Mouse (Mus musculus) embryonic facial prominence, embryonic 12.5 days (tissue): ENCODE results near the gene Adssl1. TPM values are rescaled to one million over a fixed set of nuclear protein-coding genes. Genes with fewer than 3 reads are reported as not detected.
A peak's percentile ranks its signal among the peaks of the same experiment; 100 is the strongest.

Source experiments
- ATAC-seq: fragments of 200-750 bp; cut with Nextera tagmentation; 2 replicates; pipeline ENCODE4 v1.8.0; 2017; ENCODE audit not compliant: insufficient number of reproducible peaks, insufficient read depth, low FRiP score, low TSS enrichment
- H3K27ac ChIP-seq: fragments of 300-500 bp; sonication (generic); 2 replicates; pipeline ENCODE4 v1.5.1; 2016; ENCODE audit warnings: mild to moderate bottlenecking
- H3K27me3 ChIP-seq: fragments of 300-500 bp; sonication (generic); 2 replicates; pipeline ENCODE4 v1.6.1; 2016; ENCODE audit warnings: mild to moderate bottlenecking, moderate library complexity
- H3K36me3 ChIP-seq: fragments of 300-500 bp; sonication (generic); 2 replicates; pipeline ENCODE4 v1.6.1; 2016; ENCODE audit warnings: mild to moderate bottlenecking
- H3K4me1 ChIP-seq: fragments of 300-500 bp; sonication (generic); 2 replicates; pipeline ENCODE4 v1.6.1; 2016
- H3K4me2 ChIP-seq: fragments of 300-500 bp; sonication (generic); replicated peaks from 2 replicates; pipeline ENCODE4 v1.6.1; 2016; ENCODE audit warnings: mild to moderate bottlenecking, moderate library complexity
- H3K4me3 ChIP-seq: fragments of 300-500 bp; sonication (generic); 2 replicates; pipeline ENCODE4 v1.5.1; 2016; ENCODE audit warnings: mild to moderate bottlenecking
- H3K9ac ChIP-seq: fragments of 300-500 bp; sonication (generic); 2 replicates; pipeline ENCODE4 v1.6.1; 2016; ENCODE audit warnings: mild to moderate bottlenecking, moderate library complexity
- H3K9me3 ChIP-seq: fragments of 300-500 bp; sonication (generic); 2 replicates; pipeline ENCODE4 v1.6.1; 2016; ENCODE audit warnings: mild to moderate bottlenecking, moderate library complexity
- WGBS: fragments of 180-500 bp; shearing (Covaris S2); methylation state at CpG from one replicate; pipeline ENCODE4 v1.1.7; 2016; 5-methylcytosine and 5-hydroxymethylcytosine counted together
- polyA plus RNA-seq: library from polyadenylated mRNA; unstranded; fragments of >200 nt; fragmentation: Nextera tagmentation; extraction: Ambion mirVana; gene quantifications from 2 replicates; pipeline ENCODE4 v1.2.1, GENCODE M21; 2016

The Adssl1 gene
- polyA plus RNA-seq, 1 experiment from 2014 or later, result 6.6 TPM

- peaks cover 14% of the 10 kb centered on the region for H3K4me1 ChIP-seq
- H3K9me3 ChIP-seq, result no peaks in the 10 kb centered on the region
- H3K4me2 ChIP-seq, result peak overlapping the region; percentile 92
- peak overlapping the region; percentile 77 for H3K9ac ChIP-seq
- no peaks in the 10 kb centered on the region for H3K27me3 ChIP-seq
- WGBS, result under 1% methylated on average over 74 of the region's 75 CpGs
- peaks cover 23% of the 10 kb centered on the region for H3K36me3 ChIP-seq
- ATAC-seq, result peak; percentile 16; the same call in 1 of the 2 replicates
- peak overlapping the region; percentile 69 for H3K4me3 ChIP-seq
- H3K27ac ChIP-seq, result peak overlapping the region; percentile 90
These were observed 25.1 kb downstream of the Adssl1 start for GRCm38 (mm10) chr12:112644855-112645506.

- H3K9me3 ChIP-seq, result no peaks in the 10 kb centered on the region
- peak overlapping the region; percentile 92 for H3K4me2 ChIP-seq
- peak overlapping the region; percentile 69 for H3K4me3 ChIP-seq
- peaks cover 33% of the 10 kb centered on the region for H3K36me3 ChIP-seq
- WGBS, result 62% methylated on average over 6 of the region's 6 CpGs
- no peaks in the 10 kb centered on the region for H3K27me3 ChIP-seq
- ATAC-seq, result no peak
- H3K4me1 ChIP-seq, result peaks cover 14% of the 10 kb centered on the region
- H3K27ac ChIP-seq, result no peak overlapping the region
- H3K9ac ChIP-seq, result peak overlapping the region; percentile 77
These were observed 26.3 kb downstream of the Adssl1 start for GRCm38 (mm10) chr12:112646139-112646538.

GRCm38 (mm10) chr12:112648081-112648480 lies 28.2 kb downstream of the Adssl1 start:
- no peak overlapping the region for H3K4me3 ChIP-seq
- no peaks in the 10 kb centered on the region for H3K9me3 ChIP-seq
- no peak for ATAC-seq
- H3K27me3 ChIP-seq, result no peaks in the 10 kb centered on the region
- no peak overlapping the region for H3K4me2 ChIP-seq
- H3K4me1 ChIP-seq, result peaks cover 14% of the 10 kb centered on the region
- peaks cover 48% of the 10 kb centered on the region for H3K36me3 ChIP-seq
- WGBS, result 92% methylated on average over 5 of the region's 5 CpGs
- no peak overlapping the region for H3K27ac ChIP-seq
- H3K9ac ChIP-seq, result no peak overlapping the region

- Histone ChIP-seq H3K4me2 (no peak overlapping the region), H3K9me3 (no peaks in the 10 kb centered on the region), H3K27ac (no peak overlapping the region), H3K36me3 (peaks cover 85% of the 10 kb centered on the region), H3K9ac (no peak overlapping the region), H3K27me3 (no peaks in the 10 kb centered on the region), H3K4me1 (no peaks in the 10 kb centered on the region; the same call in 1 of the 2 replicates), H3K4me3 (no peak overlapping the region)
- 83% methylated on average over 5 of the region's 5 CpGs for WGBS
- no peak for ATAC-seq
These were observed 32.1 kb downstream of the Adssl1 start for GRCm38 (mm10) chr12:112651778-112652439.

- Histone ChIP-seq H3K36me3 (peaks cover 92% of the 10 kb centered on the region), H3K27me3 (no peaks in the 10 kb centered on the region), H3K27ac (no peak overlapping the region)
These were observed 33.4 kb downstream of the Adssl1 start for GRCm38 (mm10) chr12:112653157-112653824.

GRCm38 (mm10) chr12:112654076-112654475 lies 34.2 kb downstream of the Adssl1 start:
- WGBS, result 86% methylated on average over 5 of the region's 5 CpGs
- no peaks in the 10 kb centered on the region for H3K9me3 ChIP-seq
- no peak overlapping the region for H3K4me2 ChIP-seq
- 0 out of 2 replicates have a peak overlapping the region, but pooled peaks have one; percentile 61 for H3K27ac ChIP-seq
- H3K4me3 ChIP-seq, result no peak overlapping the region
- no peaks in the 10 kb centered on the region for H3K27me3 ChIP-seq
- H3K9ac ChIP-seq, result no peak overlapping the region
- peaks cover 92% of the 10 kb centered on the region for H3K36me3 ChIP-seq
- no peaks in the 10 kb centered on the region for H3K4me1 ChIP-seq
- ATAC-seq, result no peak

More at GRCm38 (mm10) chr12:112653157-112653824, 33.4 kb downstream of the Adssl1 start:
- Histone ChIP-seq H3K9me3 (no peaks in the 10 kb centered on the region), H3K4me3 (no peak overlapping the region), H3K4me2 (no peak overlapping the region), H3K4me1 (no peaks in the 10 kb centered on the region), H3K9ac (no peak overlapping the region)
- no peak for ATAC-seq
- 56% methylated on average over 7 of the region's 7 CpGs for WGBS

GRCm38 (mm10) chr12:112658619-112659018 lies 38.8 kb downstream of the Adssl1 start:
- Histone ChIP-seq H3K36me3 (peaks cover 99% of the 10 kb centered on the region), H3K27ac (no peak overlapping the region)
- ATAC-seq, result no peak

GRCm38 (mm10) chr12:112659109-112659508 lies 39.3 kb downstream of the Adssl1 start:
- Histone ChIP-seq H3K9me3 (no peaks in the 10 kb centered on the region), H3K4me2 (no peak overlapping the region), H3K36me3 (peaks cover 99% of the 10 kb centered on the region), H3K4me1 (peaks cover 35% of the 10 kb centered on the region), H3K9ac (no peak overlapping the region), H3K4me3 (no peak overlapping the region), H3K27ac (no peak overlapping the region), H3K27me3 (no peaks in the 10 kb centered on the region)
- no peak for ATAC-seq
- WGBS, result 73% methylated on average over 6 of the region's 6 CpGs

More at GRCm38 (mm10) chr12:112658619-112659018, 38.8 kb downstream of the Adssl1 start:
- Histone ChIP-seq H3K4me2 (no peak overlapping the region), H3K9me3 (no peaks in the 10 kb centered on the region), H3K4me3 (no peak overlapping the region), H3K4me1 (peaks cover 31% of the 10 kb centered on the region), H3K27me3 (no peaks in the 10 kb centered on the region), H3K9ac (no peak overlapping the region)
- 94% methylated on average over 7 of the region's 7 CpGs for WGBS

- Histone ChIP-seq H3K4me1 (peaks cover 49% of the 10 kb centered on the region), H3K9ac (peak overlapping the region; percentile 20), H3K4me3 (no peak overlapping the region), H3K27ac (peak overlapping the region; percentile 83), H3K27me3 (no peaks in the 10 kb centered on the region), H3K9me3 (no peaks in the 10 kb centered on the region), H3K4me2 (peak overlapping the region; percentile 12; the same call in 1 of the 2 replicates), H3K36me3 (peaks cover 95% of the 10 kb centered on the region)
- 45% methylated on average over 5 of the region's 5 CpGs for WGBS
- ATAC-seq, result peak; percentile 53
These were observed 40.9 kb downstream of the Adssl1 start for GRCm38 (mm10) chr12:112660576-112661326.

- H3K4me1 ChIP-seq, result peaks cover 52% of the 10 kb centered on the region
- 82% methylated on average over 3 of the region's 3 CpGs for WGBS
These were observed 41.4 kb downstream of the Adssl1 start for GRCm38 (mm10) chr12:112661327-112661605.

GRCm38 (mm10) chr12:112661851-112662250 lies 42.0 kb downstream of the Adssl1 start:
- Histone ChIP-seq H3K27me3 (no peaks in the 10 kb centered on the region), H3K9me3 (no peaks in the 10 kb centered on the region), H3K36me3 (peaks cover 94% of the 10 kb centered on the region), H3K9ac (no peak overlapping the region), H3K27ac (peak overlapping the region; percentile 83), H3K4me1 (peaks cover 52% of the 10 kb centered on the region), H3K4me2 (no peak overlapping the region), H3K4me3 (no peak overlapping the region)
- 84% methylated on average over 9 of the region's 9 CpGs for WGBS
- ATAC-seq, result no peak

More at GRCm38 (mm10) chr12:112661327-112661605, 41.4 kb downstream of the Adssl1 start:
- Histone ChIP-seq H3K9me3 (no peaks in the 10 kb centered on the region), H3K9ac (peak overlapping the region; percentile 1; the same call in 1 of the 2 replicates), H3K4me2 (0 out of 2 replicates have a peak overlapping the region, but pooled peaks have one; percentile 12), H3K36me3 (peaks cover 95% of the 10 kb centered on the region), H3K27ac (peak overlapping the region; percentile 83), H3K27me3 (no peaks in the 10 kb centered on the region), H3K4me3 (no peak overlapping the region)
- ATAC-seq, result no peak
